5 mouse cellular contexts compared by ENCODE assay signal in the genomic region with DNA sequence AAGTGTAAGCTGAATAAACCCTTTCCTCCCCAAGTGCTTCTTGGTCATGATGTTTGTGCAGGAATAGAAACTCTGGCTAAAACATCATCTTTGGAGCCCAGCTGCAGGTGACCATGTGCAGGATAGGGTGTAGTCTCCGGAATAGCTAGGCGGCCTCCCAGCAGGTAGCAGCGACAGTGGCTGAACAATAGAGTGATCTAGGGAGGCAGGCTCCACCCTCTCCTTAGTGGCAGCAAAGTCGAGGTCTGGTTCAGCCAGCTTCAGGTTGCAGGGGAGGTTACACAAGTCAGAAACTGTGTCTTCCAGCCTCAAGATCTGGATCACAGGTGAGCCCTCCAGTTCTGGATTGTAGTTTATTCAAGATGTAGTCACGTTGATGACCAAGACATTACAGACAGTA. TPM values are rescaled to one million over a fixed set of nuclear protein-coding genes. Genes with fewer than 3 reads are reported as not detected.
DNase-seq lines count a peak whose midpoint lies in the region; ATAC-seq and TF ChIP-seq lines count a peak whose summit lies in the region.
"Not testable (repeated sequence)": the region's sequence is repeated elsewhere in the genome, so short reads cannot be mapped to it uniquely, and the experiment has no call there.

No protein-coding gene starts in this region.

- ATAC-seq in embryonic facial prominence, embryonic 13.5 days (ENCODE audit: insufficient number of reproducible peaks, insufficient read depth, low FRiP score, low TSS enrichment, low read depth): not testable (repeated sequence)

- not testable (repeated sequence) for H3K4me3 ChIP-seq in ES-Bruce4 (ENCODE audit: low read depth, low read length); embryonic facial prominence, embryonic 13.5 days

- H3K27ac ChIP-seq in ES-Bruce4 (ENCODE audit: insufficient read depth, low read length): not testable (repeated sequence)
- 0 out of 2 replicates have a peak overlapping the region, but pooled peaks have one; percentile 87 for H3K27ac ChIP-seq in embryonic facial prominence, embryonic 13.5 days

- H3K9ac ChIP-seq in ES-Bruce4 (ENCODE audit: low read depth, poor library complexity, severe bottlenecking); embryonic facial prominence, embryonic 13.5 days: not testable (repeated sequence)

- 51% methylated on average over 5 of the region's 5 CpGs for WGBS in embryonic facial prominence, embryonic 13.5 days

- H3K27me3 ChIP-seq in ES-Bruce4 (ENCODE audit: control insufficient read depth, insufficient read depth, low read length, poor library complexity, severe bottlenecking); embryonic facial prominence, embryonic 13.5 days: not testable (repeated sequence)

- not testable (repeated sequence) for H3K4me2 ChIP-seq in embryonic facial prominence, embryonic 13.5 days

- peak; percentile 66; the same call in 1 of the 2 replicates for TF ChIP-seq EP300 in ES-Bruce4 (IDR thresholded peaks at IDR 0.05; ENCODE audit: insufficient read depth, low read depth, low read length)

- TF ChIP-seq CTCF in ES-Bruce4 (IDR thresholded peaks at IDR 0.05; ENCODE audit: low read depth, low read length): not testable (repeated sequence)

- H3K36me3 ChIP-seq in ES-Bruce4 (ENCODE audit: control insufficient read depth, insufficient read depth, low read length, poor library complexity, severe bottlenecking); embryonic facial prominence, embryonic 13.5 days: not testable (repeated sequence)

- DNase-seq in ES-CJ7 (ENCODE audit: low read depth, low spot score) (peak; percentile 63), R1 (ENCODE audit: low read depth, low spot score) (peak; percentile 36), ZHBTc4 (ENCODE audit: low read depth, low spot score) (peak; percentile 71)

- H3K4me1 ChIP-seq in ES-Bruce4 (ENCODE audit: control insufficient read depth, insufficient read depth, low read length): not testable (repeated sequence)
- peaks cover 42% of the 10 kb centered on the region for H3K4me1 ChIP-seq in embryonic facial prominence, embryonic 13.5 days

- TF ChIP-seq POLR2A in ES-Bruce4 (IDR thresholded peaks at IDR 0.05; ENCODE audit: insufficient read depth, low read length): not testable (repeated sequence)

- not testable (repeated sequence) for H3K9me3 ChIP-seq in ES-Bruce4 (replicated peaks; ENCODE audit: control insufficient read depth, insufficient read depth, low read length, poor library complexity, severe bottlenecking); embryonic facial prominence, embryonic 13.5 days

RNA-seq across cellular contexts. Expression of gene Amotl1, which starts 27.1 kb away (rescaled TPM):
- polyA plus RNA-seq in ES-Bruce4 (2011; ENCODE audit: insufficient read depth, insufficient read length, low read depth, missing spikeins): 36.0 and 40.6 TPM in 2 replicates
- 35.4 and 35.5 TPM in 2 replicates for polyA plus RNA-seq in embryonic facial prominence, embryonic 13.5 days (2015; fragmentation: Nextera tagmentation; extraction: Ambion mirVana)
